Mouse (Mus musculus): ENCODE data around the gene Il1f10. TPM values are rescaled to one million over a fixed set of nuclear protein-coding genes. Genes with fewer than 3 reads are reported as not detected.

The Il1f10 gene
- not detected in 2 replicates for polyA plus RNA-seq (2015; fragmentation: Nextera tagmentation; extraction: Ambion mirVana)

- H3K4me2 ChIP-seq (ENCODE audit: low read depth, low read length), result no peak within 1 kb of the TSS
- no peak for TF ChIP-seq EP300 (IDR thresholded peaks at IDR 0.05; ENCODE audit: low read depth)
- no peak for TF ChIP-seq CTCF (IDR thresholded peaks at IDR 0.05; ENCODE audit: low read depth)
- no peaks in the 10 kb centered on the region for H3K4me1 ChIP-seq (ENCODE audit: insufficient read depth)
- DNase-seq, result no peak
- H3K4me3 ChIP-seq (ENCODE audit: low read depth, low read length), result no peak within 1 kb of the TSS
- no peaks in the 10 kb centered on the region for H3K36me3 ChIP-seq (replicated peaks; ENCODE audit: insufficient read depth, low read length)
- no peak for ATAC-seq
- H3K27ac ChIP-seq (ENCODE audit: low read depth), result no peak within 1 kb of the TSS
- H3K9me3 ChIP-seq (ENCODE audit: low read length), result no peaks in the 10 kb centered on the region
- H3K27me3 ChIP-seq (ENCODE audit: insufficient read depth, low read length), result no peaks in the 10 kb centered on the region
- WGBS (ENCODE audit: insufficient replicate concordance), result 81% methylated on average over 5 of the region's 5 CpGs
- no peak within 1 kb of the TSS for H3K9ac ChIP-seq (replicated peaks)
Observed at GRCm38 (mm10) chr2:24290896-24291295, at the start of gene Il1f10. Gene Il1f10, plus strand, starts transcription at chr2:24291196.

DNA sequence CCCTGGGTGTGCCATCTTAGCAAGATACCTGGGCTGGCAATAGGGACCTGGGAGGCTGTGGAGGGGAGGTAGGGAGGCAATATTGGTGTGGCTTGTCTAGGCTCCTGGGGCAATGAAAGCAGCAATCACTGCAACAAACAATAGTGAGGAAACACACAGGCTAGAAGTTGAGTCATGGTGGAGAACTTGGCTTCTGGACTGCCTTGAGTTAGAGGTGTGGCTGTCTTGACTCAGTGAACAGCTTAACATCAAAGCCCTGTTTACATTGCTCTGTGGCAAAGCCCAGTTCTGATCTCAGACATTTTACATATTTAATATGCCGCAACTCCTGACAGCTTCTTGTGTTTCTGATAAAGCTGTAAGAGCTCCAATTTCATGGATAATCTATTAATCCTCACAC is 23.5 kb upstream of the Il1f10 start:
- TF ChIP-seq EP300 (IDR thresholded peaks at IDR 0.05; ENCODE audit: low read depth) (no peak), CTCF (IDR thresholded peaks at IDR 0.05; ENCODE audit: low read depth) (no peak)
- WGBS (ENCODE audit: insufficient replicate concordance), result 80% methylated on average over 1 of the region's 1 CpGs
- Histone ChIP-seq H3K4me3 (ENCODE audit: low read depth, low read length) (no peak overlapping the region), H3K27me3 (ENCODE audit: insufficient read depth, low read length) (no peaks in the 10 kb centered on the region), H3K4me1 (ENCODE audit: insufficient read depth) (no peaks in the 10 kb centered on the region), H3K36me3 (replicated peaks; ENCODE audit: insufficient read depth, low read length) (no peaks in the 10 kb centered on the region), H3K27ac (ENCODE audit: low read depth) (no peak overlapping the region), H3K9ac (replicated peaks) (no peak overlapping the region), H3K9me3 (ENCODE audit: low read length) (no peaks in the 10 kb centered on the region), H3K4me2 (ENCODE audit: low read depth, low read length) (no peak overlapping the region)
- no peak for ATAC-seq
- DNase-seq, result no peak

DNA sequence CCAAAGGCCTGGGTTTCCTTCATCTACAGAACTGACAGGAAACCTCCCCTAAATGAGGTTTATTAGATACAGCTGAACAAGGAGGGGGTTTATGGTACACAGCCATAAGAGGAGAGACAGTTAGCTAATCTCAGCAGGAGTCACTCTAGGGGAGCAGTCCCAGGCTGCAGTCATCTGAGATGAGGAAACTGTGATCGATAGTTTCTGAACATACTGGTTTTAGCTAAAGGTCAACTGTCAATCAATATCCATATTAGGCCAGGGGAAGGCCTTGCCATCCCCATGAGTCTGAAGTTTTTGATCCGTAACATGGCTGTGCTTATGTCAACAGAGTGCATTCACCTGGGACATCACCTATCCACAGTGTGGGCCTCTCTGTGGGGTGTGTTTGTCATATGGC is 17.4 kb upstream of the Il1f10 start:
- 60% methylated on average over 2 of the region's 2 CpGs for WGBS (ENCODE audit: insufficient replicate concordance)
- ATAC-seq (peak; percentile 94), DNase-seq (no peak)

DNA sequence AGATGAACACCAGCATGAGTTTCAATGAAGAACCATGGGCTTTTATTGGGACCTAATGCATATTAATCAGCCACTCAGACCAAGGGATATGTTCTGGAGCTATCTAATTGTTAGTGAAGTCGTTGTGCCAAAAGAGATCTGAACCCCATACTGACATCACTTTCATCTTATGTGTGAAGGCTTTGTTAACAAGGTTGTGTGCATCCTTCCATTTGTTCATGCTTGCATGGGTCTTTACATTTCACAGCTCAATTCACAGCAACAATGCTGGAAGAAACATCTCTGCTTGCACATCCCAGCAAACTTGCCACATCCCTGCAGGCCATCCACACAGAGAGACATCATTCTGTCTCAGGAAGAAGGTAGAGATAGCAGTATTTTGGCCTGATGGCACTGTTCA is 15.8 kb upstream of the Il1f10 start:
- DNase-seq (no peak), ATAC-seq (no peak)
- Histone ChIP-seq H3K27ac (ENCODE audit: low read depth) (no peak overlapping the region), H3K9ac (replicated peaks) (no peak overlapping the region), H3K4me2 (ENCODE audit: low read depth, low read length) (no peak overlapping the region), H3K27me3 (ENCODE audit: insufficient read depth, low read length) (no peaks in the 10 kb centered on the region), H3K36me3 (replicated peaks; ENCODE audit: insufficient read depth, low read length) (no peaks in the 10 kb centered on the region), H3K9me3 (ENCODE audit: low read length) (no peaks in the 10 kb centered on the region), H3K4me3 (ENCODE audit: low read depth, low read length) (no peak overlapping the region), H3K4me1 (ENCODE audit: insufficient read depth) (no peaks in the 10 kb centered on the region)
- WGBS (ENCODE audit: insufficient replicate concordance), result 40% methylated on average over 1 of the region's 1 CpGs
- TF ChIP-seq EP300 (IDR thresholded peaks at IDR 0.05; ENCODE audit: low read depth) (no peak), CTCF (IDR thresholded peaks at IDR 0.05; ENCODE audit: low read depth) (no peak)

More for the DNA sequence above, 17.4 kb upstream of the Il1f10 start:
- TF ChIP-seq CTCF (IDR thresholded peaks at IDR 0.05; ENCODE audit: low read depth) (no peak), EP300 (IDR thresholded peaks at IDR 0.05; ENCODE audit: low read depth) (no peak)
- Histone ChIP-seq H3K4me3 (ENCODE audit: low read depth, low read length) (no peak overlapping the region), H3K4me1 (ENCODE audit: insufficient read depth) (no peaks in the 10 kb centered on the region), H3K9ac (replicated peaks) (no peak overlapping the region), H3K27ac (ENCODE audit: low read depth) (no peak overlapping the region), H3K4me2 (ENCODE audit: low read depth, low read length) (no peak overlapping the region), H3K27me3 (ENCODE audit: insufficient read depth, low read length) (no peaks in the 10 kb centered on the region), H3K9me3 (ENCODE audit: low read length) (no peaks in the 10 kb centered on the region), H3K36me3 (replicated peaks; ENCODE audit: insufficient read depth, low read length) (no peaks in the 10 kb centered on the region)

DNA sequence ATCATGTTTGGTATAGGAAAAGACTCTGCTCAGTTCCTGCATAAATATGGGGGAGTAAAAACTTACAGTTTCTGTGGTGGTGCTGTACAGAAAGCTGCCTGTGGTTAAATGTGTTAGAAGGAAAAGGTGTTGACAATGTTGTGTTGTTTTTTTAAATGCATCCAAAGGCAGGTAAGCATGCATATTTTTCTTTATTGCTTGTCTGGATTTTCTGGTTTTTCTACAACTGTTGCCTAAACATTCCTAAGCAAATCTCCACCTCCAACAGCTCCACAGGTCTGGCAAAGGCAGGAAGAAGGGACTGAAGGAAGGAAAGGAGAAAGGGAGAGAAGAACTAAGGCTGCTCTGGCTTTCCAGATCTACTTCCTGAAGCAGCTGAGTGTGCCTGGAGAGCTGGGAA is 14.3 kb upstream of the Il1f10 start, which contains the start of gene Il1f5:
Gene Il1f5 (plus strand): TSS at position 301 of the 400 bp plus-strand sequence.
- H3K36me3 ChIP-seq (replicated peaks; ENCODE audit: insufficient read depth, low read length), result no peaks in the 10 kb centered on the region
- no peak for ATAC-seq
- no peaks in the 10 kb centered on the region for H3K27me3 ChIP-seq (ENCODE audit: insufficient read depth, low read length)
- no peak for DNase-seq
- no peaks in the 10 kb centered on the region for H3K9me3 ChIP-seq (ENCODE audit: low read length)
- H3K4me1 ChIP-seq (ENCODE audit: insufficient read depth), result no peaks in the 10 kb centered on the region
- no peak within 1 kb of the TSS for H3K9ac ChIP-seq (replicated peaks)
- no peak within 1 kb of the TSS for H3K4me3 ChIP-seq (ENCODE audit: low read depth, low read length)
- H3K4me2 ChIP-seq (ENCODE audit: low read depth, low read length), result no peak within 1 kb of the TSS
- H3K27ac ChIP-seq (ENCODE audit: low read depth), result no peak within 1 kb of the TSS
- TF ChIP-seq EP300 (IDR thresholded peaks at IDR 0.05; ENCODE audit: low read depth) (no peak), CTCF (IDR thresholded peaks at IDR 0.05; ENCODE audit: low read depth) (no peak)

GRCm38 (mm10) chr2:24294616-24295015 is 3.6 kb downstream of the Il1f10 start:
- Histone ChIP-seq H3K4me1 (ENCODE audit: insufficient read depth) (no peaks in the 10 kb centered on the region), H3K36me3 (replicated peaks; ENCODE audit: insufficient read depth, low read length) (no peaks in the 10 kb centered on the region), H3K4me3 (ENCODE audit: low read depth, low read length) (no peak overlapping the region), H3K27me3 (ENCODE audit: insufficient read depth, low read length) (no peaks in the 10 kb centered on the region), H3K4me2 (ENCODE audit: low read depth, low read length) (no peak overlapping the region), H3K9me3 (ENCODE audit: low read length) (no peaks in the 10 kb centered on the region), H3K27ac (ENCODE audit: low read depth) (no peak overlapping the region), H3K9ac (replicated peaks) (no peak overlapping the region)
- 36% methylated on average over 1 of the region's 1 CpGs for whole genome bisulfite sequencing (ENCODE audit: insufficient replicate concordance)
- DNase-seq (no peak), ATAC-seq (no peak)
- no peak for TF ChIP-seq EP300 (IDR thresholded peaks at IDR 0.05; ENCODE audit: low read depth)
- TF ChIP-seq CTCF (IDR thresholded peaks at IDR 0.05; ENCODE audit: low read depth), result no peak

GRCm38 (mm10) chr2:24296837-24297236 is 5.8 kb downstream of the Il1f10 start:
- H3K36me3 ChIP-seq (replicated peaks; ENCODE audit: insufficient read depth, low read length), result no peaks in the 10 kb centered on the region
- H3K27ac ChIP-seq (ENCODE audit: low read depth), result no peak overlapping the region
- no peaks in the 10 kb centered on the region for H3K9me3 ChIP-seq (ENCODE audit: low read length)
- H3K4me3 ChIP-seq (ENCODE audit: low read depth, low read length), result no peak overlapping the region
- WGBS (ENCODE audit: insufficient replicate concordance), result 12% methylated on average over 3 of the region's 3 CpGs
- H3K9ac ChIP-seq (replicated peaks), result no peak overlapping the region
- TF ChIP-seq CTCF (IDR thresholded peaks at IDR 0.05; ENCODE audit: low read depth) (peak; percentile 86), EP300 (IDR thresholded peaks at IDR 0.05; ENCODE audit: low read depth) (no peak)
- ATAC-seq (peak; percentile 23; the same call in 1 of the 2 replicates), DNase-seq (peak; percentile 62)
- no peaks in the 10 kb centered on the region for H3K4me1 ChIP-seq (ENCODE audit: insufficient read depth)
- H3K27me3 ChIP-seq (ENCODE audit: insufficient read depth, low read length), result no peaks in the 10 kb centered on the region
- no peak overlapping the region for H3K4me2 ChIP-seq (ENCODE audit: low read depth, low read length)

Data from liver, postnatal 0 days (tissue).